Mouse (Mus musculus): ENCODE data around the gene Fam198a.
"Not testable (repeated sequence)": the region's sequence is repeated elsewhere in the genome, so short reads cannot be mapped to it uniquely, and the experiment has no call there.

Gene Fam198a

GRCm38 (mm10) chr9:122018782-122019395 is 68.1 kb downstream of the Fam198a start:
- in situ Hi-C loops (cut with MseI, MboI) = loop anchor here in 1 of 2 experiments (10.0 kb wide), 1 partner anchor 176 kb away; no protein-coding TSS in a partner anchor

DNA sequence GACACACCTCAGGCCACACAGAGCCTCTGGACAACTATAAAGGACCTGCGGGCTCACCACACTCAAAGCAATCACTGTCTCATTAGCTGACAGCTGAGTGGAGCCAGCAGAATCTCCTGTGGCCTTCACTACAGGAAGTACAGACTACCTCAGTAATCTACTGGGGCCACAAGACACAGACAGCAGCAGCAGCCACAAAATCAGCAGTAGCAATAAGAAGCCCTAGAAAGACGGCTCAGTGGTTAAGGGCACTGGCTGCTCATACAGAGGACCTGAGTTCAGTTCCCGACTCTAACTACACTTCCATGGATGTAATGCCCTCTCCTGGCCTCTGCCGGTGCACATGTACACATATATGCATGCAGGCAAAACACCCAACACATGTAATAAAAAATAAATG is 69.5 kb downstream of the Fam198a start:
- in situ Hi-C loops (cut with MseI, MboI) = no loop called here

GRCm38 (mm10) chr9:122021171-122021570 is 70.4 kb downstream of the Fam198a start:
- in situ Hi-C loops (cut with MseI, MboI) = not testable (repeated sequence)

DNA sequence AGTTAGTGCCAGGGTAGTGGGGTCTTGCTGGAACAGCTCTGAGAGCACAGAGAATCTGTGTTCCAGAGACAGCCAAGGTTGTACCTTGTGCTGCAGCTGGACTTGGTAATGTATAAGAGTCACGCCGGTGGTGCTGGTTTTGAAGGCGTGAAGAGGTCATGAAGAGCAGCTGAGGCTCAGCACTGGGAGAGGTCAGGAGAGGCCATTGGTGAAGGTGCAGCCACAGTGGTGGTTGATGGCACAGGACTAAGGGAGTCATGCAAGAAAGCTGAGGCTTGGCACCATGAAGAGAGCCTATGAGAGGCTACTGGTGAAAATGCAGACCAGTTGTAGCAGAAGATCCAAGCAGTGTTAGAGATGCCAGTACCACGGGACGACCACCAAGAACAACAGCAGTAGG is 70.8 kb downstream of the Fam198a start:
- in situ Hi-C loops (cut with MseI, MboI) = no loop called here

DNA sequence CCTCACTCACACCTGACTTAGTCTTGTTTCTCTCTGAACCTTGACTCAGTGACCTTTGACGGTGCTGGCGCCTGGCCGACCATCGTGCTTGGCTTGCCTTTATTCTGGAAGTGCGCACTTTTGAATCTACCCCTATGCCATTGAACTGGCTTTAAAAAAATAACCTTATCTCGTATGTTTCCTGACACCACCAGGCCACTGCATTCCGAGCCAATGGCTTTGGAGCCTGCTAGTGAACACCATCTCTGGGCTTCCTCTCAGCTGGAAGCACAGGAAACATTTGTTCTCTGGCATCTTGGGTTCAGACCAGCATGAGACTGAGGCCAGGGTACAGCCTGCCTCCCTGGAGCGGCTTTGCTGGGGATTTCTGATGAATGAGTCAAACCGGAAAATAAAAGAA is 72.0 kb downstream of the Fam198a start:
- in situ Hi-C loops (cut with MseI, MboI) = no loop called here

DNA sequence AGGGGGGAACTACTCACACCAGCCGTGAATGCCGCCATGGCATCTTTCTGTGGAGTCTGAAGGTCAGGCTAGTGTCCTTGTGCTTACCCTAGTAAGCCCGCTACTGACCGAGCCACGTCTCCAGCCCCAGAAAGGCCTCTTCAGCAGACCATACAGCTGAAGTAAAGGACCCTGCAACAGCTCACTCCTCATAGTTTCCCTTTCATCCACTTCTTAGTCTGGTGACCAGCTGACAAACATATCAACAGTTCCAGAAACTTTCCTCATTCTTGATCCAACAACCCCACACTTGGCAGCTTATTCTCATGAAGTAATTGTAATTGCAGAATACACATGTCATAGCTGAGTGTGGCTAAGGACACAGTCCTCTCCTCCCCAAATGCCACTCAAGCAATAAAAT is 73.1 kb downstream of the Fam198a start:
- in situ Hi-C loops (cut with MseI, MboI) = no loop called here

GRCm38 (mm10) chr9:122024419-122024818 is 73.6 kb downstream of the Fam198a start:
- in situ Hi-C loops (cut with MseI, MboI) = no loop called here

DNA sequence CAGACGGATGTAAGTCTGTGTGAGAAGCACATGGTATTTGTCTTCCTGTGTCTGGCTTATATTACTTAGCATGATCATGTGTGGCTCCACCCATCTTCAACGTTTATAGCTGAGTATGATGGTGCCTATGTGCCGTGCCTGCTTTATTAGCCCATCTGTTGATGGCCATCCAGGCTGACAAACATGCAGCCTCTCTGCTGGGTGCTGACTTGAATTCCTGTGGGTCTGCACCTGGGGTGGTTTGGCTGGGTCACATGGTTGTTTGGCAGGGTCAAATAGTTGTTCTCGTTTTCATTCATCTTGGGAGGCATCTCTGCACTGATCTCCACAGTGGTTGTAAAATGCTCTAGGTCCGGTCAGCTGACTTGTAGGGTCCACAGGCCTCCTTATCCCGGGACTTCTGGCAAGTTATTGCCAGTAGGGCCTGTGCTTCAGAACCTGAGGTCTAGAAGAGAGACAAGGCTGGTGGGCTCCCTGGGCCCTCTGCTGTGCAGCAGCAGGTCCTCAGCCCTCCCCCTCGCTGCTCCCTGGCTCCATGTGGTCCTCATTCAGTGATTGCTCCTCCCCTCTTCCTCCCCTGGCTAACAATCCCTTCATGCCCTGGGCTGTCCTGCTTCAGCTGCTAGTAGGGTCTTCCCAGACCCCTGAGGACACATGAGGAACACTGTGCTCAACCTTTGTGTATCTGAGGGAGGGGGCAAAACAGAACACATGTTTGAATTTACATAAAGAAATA is 75.2 kb downstream of the Fam198a start:
- in situ Hi-C loops (cut with MseI, MboI) = no loop called here

- in situ Hi-C loops (cut with MseI, MboI) = no loop called here
Measured at GRCm38 (mm10) chr9:122027081-122027913, 76.5 kb downstream of the Fam198a start.

GRCm38 (mm10) chr9:122027914-122028745 is 77.3 kb downstream of the Fam198a start:
- in situ Hi-C loops (cut with MseI, MboI) = no loop called here

- in situ Hi-C loops (cut with MseI, MboI) = no loop called here
Measured at GRCm38 (mm10) chr9:122029765-122030164, 79.0 kb downstream of the Fam198a start.
